Mouse (Mus musculus) right cerebral cortex, postnatal 36 days (tissue): ENCODE results near the gene Diras1.
"Not testable (repeated sequence)": the region's sequence is repeated elsewhere in the genome, so short reads cannot be mapped to it uniquely, and the experiment has no call there.

Experiments
- DNase-seq, 2 experiments: peaks; one replicate each; pipeline ENCODE4 v3.0.0; 2022; ENCODE audit warnings: low spot score in 2 of 2, mixed read lengths in 1 of 2

The Diras1 gene

GRCm38 (mm10) chr10:81025639-81026275 lies at the start of gene Diras1:
TSS of gene Diras1 (minus strand) at chr10:81025662.
- DNase-seq = no peak

DNA sequence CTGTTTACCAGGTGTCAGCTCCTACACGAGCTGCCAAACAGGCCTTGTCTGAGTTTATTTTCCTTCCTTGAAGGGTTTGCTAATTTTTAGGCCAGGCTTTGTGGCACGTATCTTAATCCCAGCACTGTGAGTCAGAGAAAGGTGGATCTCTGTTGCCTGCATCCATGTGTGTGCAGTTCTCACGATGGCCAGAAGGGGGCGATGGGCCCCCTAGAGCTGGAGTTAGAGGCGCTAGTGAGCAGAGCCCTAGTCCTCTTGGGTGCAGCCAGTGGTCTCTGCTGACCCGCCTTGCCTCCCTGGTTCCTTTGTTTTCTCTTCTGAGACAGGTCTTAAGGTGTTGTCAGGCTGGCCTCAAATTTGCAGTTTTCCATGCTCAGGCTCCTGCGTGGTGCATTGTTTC lies 48.0 kb upstream of the Diras1 start:
- DNase-seq = no peak

- DNase-seq = no peak
These were observed 46.8 kb upstream of the Diras1 start for GRCm38 (mm10) chr10:81072290-81072689.

DNA sequence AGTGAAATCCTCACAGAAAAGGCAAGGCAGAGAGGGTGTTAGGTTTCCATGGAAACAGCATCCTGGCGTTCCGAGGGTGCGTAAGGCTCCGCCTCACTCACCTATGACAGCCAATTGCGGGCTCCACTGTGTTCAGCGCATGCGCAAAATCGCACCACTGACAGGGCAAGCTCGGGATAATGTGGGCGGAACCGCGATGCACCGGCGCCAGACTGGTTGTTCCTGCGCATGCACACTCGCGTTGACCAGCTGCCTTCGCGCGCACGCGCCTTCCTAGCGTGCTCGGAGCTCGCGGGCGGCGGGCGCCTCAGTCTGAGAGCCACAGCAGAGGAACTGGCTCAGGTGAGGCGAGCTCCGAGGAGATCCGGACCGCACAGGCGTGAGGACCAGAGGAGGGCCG lies 44.4 kb upstream of the Diras1 start, which contains the start of gene Thop1:
TSS of gene Thop1 (plus strand) at position 200 of the 400 bp plus-strand sequence.
- DNase-seq = peak; percentile 97 to 98

GRCm38 (mm10) chr10:81068706-81069105 lies 43.2 kb upstream of the Diras1 start:
- DNase-seq = no peak

DNA sequence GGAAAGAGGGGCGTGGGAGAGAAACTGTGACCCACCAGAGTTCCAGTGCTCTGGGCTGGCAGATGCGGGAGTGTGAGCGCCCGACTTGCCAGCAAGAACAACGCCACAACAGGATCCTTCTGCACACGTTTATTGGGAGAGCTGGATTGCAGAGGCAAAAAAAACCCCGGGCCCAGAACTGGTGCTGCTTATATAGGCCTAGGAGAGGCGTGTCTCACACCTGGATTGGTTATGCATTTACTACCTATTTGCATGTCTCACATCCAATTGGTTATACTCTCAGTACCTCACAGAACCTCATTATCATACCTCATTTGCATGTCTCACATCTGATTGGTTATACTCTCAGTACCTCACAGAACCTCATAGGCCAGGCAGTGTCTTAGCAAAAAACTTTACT lies 39.1 kb upstream of the Diras1 start:
- not testable (repeated sequence) for DNase-seq

GRCm38 (mm10) chr10:81062710-81063109 lies 37.2 kb upstream of the Diras1 start:
- DNase-seq = no peak

DNA sequence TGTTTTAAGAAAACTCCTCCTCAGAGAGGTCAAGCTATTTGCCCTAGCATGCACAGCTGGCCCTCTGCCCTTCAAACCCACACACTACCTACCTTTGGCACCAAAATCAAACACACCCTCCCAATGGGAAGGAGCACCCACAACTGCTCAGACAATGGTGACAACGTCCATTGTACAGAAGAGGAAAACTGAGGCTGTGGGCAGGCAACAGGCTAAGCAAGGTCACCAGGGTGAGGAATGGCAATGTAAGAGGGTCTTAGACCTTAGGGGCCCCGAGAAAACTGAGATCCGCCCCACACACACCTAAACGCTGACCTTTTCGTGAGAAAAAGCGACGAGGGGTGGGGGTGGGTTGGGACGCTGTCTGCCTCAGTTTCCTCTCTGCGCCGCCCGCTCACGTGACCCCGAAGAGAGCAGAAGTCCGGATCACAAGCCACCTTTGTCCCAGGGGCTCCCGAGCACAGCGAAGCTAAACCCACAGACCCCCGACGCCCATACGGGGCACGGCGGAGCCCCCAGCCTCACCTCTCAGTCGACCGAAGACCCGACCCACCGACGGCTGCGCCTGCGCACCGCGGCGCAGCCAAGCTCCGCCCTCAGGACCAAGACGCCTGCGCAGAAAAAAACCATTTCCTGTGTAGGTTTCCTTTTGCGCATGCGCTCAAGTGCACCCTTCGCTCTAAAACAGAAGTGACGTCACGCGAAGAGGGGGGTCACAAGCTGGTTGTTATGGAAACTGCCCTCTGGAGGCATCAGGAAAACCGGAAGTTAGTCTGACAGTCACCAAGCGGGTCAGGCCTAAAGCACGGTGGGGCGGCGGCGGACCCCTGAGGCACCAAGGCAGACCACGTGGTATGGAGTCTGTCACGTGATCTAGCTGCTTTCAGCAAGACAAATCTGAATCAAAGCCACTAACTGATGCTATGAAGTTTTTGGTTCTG lies 34.4 kb upstream of the Diras1 start, which contains the start of gene Sgta:
TSS of gene Sgta (minus strand) at position 579 of the 941 bp plus-strand sequence.
- peak; percentile 100 for DNase-seq

- no peak for DNase-seq
These were observed 33.4 kb upstream of the Diras1 start for GRCm38 (mm10) chr10:81058896-81059295.

- no peak for DNase-seq
These were observed 32.1 kb upstream of the Diras1 start for GRCm38 (mm10) chr10:81057406-81058130.

DNA sequence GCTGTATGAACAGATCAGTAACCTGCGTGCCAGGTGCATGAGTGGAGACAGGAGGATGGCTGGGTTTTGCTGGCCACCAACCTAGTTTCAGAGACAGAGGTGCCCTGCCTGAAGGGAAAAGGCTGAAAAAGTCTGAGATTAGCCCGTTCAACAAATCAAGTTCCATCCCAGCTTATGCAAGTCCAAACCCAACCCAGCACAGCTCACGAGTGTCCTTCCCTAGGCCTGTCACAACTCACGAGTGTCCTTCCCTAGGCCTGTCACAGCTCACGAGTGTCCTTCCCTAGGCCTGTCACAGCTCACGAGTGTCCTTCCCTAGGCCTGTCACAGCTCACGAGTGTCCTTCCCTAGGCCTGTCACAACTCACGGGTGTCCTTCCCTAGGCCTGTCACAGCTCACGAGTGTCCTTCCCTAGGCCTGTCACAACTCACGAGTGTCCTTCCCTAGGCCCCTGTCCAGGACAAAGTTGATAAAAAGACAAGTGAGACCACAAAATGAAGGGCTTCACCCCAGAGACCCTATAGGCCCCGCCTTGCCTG lies 30.4 kb upstream of the Diras1 start:
- DNase-seq = not testable (repeated sequence)

- DNase-seq = no peak
These were observed 29.7 kb upstream of the Diras1 start for GRCm38 (mm10) chr10:81055169-81055568.

DNA sequence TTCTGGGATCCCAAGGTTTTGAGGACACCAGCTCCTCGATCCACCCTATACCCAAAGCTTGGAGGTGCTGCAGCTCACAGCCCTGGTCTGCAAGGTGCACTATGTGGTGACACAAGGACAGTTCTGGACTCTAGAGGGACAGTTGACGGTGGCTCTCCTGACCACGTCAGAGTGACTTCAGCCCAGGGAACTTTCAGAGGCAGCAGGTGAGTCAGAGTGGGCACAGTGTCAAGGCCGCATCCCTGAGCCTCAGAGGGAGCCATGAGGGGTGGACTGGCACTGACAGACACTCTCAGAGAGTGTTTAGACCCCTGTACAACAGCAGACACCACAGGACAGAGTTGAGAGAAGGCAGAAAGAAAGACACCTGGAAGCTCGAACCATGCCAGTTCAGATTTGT lies 27.1 kb upstream of the Diras1 start:
- no peak for DNase-seq

GRCm38 (mm10) chr10:81051133-81051532 lies 25.7 kb upstream of the Diras1 start:
- no peak for DNase-seq

DNA sequence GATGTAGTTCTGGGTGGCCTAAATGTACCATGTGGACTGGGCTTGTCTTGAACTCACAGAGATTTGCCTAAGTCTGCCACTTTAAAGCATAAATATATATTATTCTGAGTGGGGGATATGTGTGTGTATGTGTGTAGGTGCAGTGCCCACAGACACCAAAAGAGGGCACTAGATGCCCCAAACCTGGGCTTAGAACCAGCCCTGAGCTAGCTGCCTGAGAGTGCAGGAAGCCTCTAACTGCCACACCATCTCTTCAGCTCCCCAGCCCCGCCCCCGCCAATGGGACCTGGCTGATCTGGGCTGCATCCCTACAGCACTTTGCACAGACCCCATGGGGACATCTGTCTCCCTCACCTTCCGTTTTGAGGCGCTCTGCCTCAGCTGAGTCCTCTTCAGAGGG lies 25.2 kb upstream of the Diras1 start:
- DNase-seq = no peak

DNA sequence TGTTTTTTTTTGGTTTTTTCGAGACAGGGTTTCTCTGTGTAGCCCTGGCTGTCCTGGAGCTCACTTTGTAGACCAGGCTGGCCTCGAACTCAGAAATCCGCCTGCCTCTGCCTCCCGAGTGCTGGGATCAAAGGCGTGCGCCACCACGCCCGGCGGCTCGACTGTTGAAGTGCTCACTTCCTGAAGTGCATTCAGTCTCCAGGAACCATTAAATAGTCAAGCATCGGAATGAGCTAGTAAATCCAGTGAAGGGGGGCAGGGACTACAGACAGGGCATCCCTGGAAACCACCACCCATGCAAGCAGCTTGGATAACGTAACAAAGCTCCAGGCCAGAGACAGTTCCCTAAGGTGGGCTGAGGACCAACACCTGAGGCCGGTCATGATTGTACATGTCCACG lies 19.8 kb upstream of the Diras1 start:
- not testable (repeated sequence) for DNase-seq

- DNase-seq = peak in 1 of 2 experiments; percentile 51
These were observed 16.2 kb upstream of the Diras1 start for GRCm38 (mm10) chr10:81041458-81042175.

GRCm38 (mm10) chr10:81036988-81037580 lies 11.6 kb upstream of the Diras1 start, which contains the start of gene Slc39a3:
TSS of gene Slc39a3 (minus strand) at chr10:81037426.
- DNase-seq = peak; percentile 97

DNA sequence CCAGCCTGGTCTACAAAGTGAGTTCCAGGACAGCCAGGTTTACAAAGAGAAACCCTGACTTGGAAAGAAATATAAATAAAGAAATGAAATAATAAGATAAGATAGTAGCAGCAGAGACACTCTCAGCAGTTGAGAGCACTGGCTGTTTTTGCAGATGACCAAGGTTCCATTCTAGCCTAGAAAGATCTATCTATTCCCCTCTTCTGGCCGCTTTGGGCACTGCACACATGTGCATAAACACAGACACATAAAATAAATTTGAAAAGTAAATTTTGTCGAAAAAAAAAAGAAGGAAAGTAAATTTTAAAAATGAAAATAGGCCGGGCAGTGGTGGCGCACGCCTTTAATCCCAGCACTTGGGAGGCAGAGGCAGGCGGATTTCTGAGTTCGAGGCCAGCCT lies 10.8 kb upstream of the Diras1 start:
- no peak for DNase-seq

DNA sequence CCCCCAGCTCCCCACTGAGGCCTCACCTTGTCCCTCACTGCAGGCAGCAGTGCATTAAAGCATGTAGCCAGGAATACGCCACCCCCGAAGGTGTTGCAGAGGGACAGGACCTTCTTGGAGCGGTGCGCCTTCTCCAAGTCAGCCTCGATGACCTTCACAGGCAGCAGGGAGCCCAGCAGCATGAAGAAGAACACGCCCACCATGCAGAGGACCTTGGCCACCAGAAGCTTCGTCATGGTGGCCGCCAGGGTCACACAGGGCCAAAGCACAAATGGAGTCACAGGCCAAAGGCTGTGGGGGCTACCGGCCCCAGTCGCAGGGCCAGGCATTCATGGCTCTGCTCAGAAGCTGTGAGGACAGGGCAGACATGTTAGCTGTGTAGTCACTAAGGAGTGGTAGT lies 8.1 kb upstream of the Diras1 start:
- DNase-seq = no peak

DNA sequence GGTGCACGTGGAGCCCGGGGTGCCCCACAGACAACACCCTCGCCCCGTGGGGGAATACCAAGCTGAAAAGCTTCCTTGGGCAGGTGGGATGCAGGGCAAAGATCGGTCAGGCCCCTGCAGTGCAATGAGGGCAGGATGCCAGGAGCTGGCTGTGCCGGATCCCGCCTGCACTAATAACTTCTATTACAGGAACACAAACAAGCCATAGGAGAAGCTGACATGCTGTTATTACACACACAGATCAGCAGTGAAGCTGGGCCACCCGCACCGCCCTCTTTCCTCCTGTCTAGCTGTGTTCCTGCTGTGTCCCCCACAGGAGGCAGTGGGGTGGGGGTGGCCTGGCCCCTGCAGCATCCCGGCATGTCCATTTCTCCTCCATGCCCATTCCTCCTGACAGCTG lies 3.6 kb upstream of the Diras1 start:
- DNase-seq = no peak
